Mouse (Mus musculus) kidney, adult 2 months (tissue): ENCODE measurements around the gene Zfp444.

ENCODE experiments used
- CTCF ChIP-seq: fragments of 200-500 bp; conservative IDR thresholded peaks from 2 replicates; pipeline ENCODE4 v1.5.1; 2011; ENCODE audit warnings: low read depth, mild to moderate bottlenecking, control low read depth, low read length, moderate library complexity, mixed read lengths; ENCODE audit not compliant: insufficient read depth, insufficient read length
- POLR2A ChIP-seq: fragments of 200-500 bp; IDR thresholded peaks from one replicate; pipeline ENCODE4 v1.6.1; 2011; ENCODE audit warnings: low read depth, low read length, control low read depth

DNA sequence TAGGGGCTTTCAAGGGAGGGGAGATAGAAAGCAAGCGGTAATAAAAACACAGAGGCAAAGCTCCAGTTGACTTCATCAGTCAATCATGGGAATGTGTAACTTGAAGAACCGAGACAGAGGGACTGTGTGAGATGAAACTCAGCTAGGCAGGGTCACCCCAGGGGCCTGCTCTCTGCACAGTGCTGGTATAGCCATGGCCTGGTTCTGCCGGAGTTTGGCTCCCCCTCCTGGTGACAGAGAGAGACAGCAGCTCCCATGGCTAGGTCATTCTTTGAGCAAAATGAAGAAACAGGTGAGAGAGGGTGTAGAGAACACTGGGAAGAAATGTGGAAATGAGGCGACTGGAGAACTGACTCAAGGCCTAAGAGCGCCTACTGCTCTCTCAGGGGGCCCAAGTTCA lies 22.1 kb downstream of the Zfp444 start:
- no peak for TF ChIP-seq POLR2A
- TF ChIP-seq CTCF, result peak; percentile 94
